Mouse (Mus musculus) brain, adult 2 months (tissue): Measurements from ENCODE around the gene Emsy.
A peak's percentile ranks its signal among the peaks of the same experiment; 100 is the strongest.

ENCODE experiments used
- DNase-seq: peaks from one replicate; pipeline ENCODE4 v3.0.0; 2011; ENCODE audit warnings: low read depth, low spot score

Emsy gene

DNA sequence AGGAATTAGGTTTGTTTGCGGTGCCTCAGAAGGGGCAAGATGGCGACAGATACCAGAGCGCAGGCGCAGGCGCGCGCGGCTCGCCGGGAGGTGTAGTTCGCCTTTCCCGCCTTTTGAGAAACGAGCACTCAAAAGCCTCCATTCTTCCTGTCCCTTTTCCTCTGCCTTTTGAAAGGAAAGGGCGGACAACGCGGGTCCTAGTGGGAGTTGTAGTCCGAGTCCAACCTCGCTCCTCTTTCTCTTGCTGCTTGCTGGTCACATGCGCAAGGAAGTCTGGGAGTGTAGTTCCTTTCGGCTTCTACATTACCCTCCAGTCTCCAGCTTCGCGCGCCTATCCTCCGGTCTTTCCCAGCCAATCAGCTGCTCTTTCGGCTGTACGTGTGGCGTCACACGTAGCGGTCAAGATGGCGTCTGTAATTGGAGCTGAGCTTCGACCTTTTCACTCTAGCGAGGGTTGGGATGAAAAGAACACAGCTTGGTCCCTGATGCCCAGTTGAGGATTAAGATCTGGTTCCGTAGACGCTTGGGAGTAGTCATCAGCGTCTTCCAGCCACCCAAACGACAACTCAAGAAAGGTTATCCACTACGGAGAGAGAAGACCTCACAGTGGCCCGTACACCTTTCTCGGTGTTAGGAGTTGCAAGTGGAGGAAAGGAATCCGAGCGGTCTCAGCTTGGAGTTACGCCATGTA, at the start of gene Emsy:
Gene Emsy, minus strand, starts transcription at position 253 of the 691 bp plus-strand sequence.
- DNase-seq, result peak; percentile 100

DNA sequence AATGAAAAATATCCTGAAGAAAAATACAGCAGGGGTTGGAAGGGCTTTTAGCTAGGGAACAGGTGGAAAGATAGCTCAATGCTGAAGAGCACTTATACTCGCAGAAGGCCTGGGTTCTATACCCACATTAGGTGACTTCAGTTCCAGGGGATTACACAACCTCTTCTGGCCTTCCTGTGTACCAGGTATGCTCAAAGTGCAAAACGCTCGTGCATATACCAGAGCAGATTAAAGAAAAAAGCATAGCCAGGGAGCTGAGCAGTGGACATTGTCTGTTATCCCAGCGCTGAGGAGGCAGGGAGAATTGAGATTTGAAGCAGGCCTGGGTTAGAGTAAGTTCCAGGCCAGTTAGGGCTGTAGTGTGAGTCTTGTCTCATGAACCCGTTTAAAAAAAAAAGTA, 47.7 kb upstream of the Emsy start:
- DNase-seq, result no peak

DNA sequence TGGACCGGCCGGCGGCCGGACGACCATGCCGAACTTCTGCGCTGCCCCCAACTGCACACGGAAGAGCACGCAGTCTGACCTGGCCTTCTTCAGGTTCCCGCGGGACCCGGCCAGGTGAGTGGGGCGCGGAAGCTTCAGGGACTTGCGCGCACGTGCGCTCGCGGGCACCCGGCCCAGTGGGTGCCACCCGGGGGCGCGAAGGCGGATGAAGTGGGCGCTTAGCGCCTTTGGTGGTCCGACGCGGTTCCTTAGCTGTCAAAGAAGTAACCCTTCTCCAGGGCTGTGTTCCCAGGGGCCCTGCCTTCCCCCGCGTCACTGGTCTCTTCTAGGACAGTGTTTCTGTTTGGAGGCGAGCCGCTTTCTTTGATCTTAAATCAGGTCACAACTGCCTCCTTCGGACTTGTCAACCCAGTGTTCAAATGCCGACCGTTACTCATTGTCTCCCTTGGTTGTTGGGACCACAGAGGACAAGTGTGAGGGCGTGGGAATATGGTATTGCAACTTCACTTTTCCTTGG, 46.8 kb upstream of the Emsy start:
- DNase-seq, result no peak

DNA sequence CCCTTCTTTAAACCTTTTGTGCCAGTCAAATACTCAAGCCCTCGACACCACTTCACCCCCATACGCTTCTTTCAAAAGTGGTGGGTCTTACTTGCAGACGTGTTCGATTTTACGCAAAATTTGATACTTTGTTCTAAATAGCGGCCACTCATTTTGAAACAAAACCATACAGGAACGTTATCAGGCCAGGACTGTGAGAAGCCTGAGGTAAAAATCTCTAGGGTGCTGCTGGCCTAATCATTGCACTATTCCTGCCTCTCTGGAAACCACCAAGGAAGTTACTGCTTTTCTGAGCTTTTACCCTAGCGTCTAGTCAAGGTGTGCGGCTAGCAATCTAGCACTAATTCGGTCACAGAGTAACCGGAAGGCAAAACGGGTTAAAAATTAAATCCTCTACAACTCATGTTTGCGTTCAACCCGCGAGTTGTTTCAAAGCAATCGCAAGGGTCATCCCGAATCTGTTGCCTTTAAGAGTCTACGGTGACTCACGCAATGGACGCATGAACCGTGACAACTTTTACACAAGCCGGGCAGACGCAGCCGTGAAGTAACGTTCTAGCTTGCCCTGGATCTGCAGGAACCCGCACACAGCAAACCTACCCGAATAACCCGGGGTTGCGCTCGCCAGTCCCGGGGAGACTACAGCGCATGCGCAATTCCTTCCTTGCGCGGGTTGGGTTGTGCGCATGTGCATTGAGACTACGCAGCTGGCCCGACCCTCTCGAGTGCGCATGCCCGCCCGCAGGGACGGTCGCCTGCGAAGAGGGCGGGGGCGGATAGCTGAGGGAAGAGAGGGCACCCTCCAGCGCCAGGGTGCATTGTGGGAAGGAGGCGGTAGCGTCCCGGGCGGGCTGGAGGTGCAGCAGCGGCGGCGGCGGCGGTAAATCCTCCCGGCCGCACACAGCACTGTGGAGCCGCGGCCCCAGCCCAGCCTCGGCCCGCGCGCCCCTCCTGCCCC, 46.0 kb upstream of the Emsy start, which contains the start of gene Thap12:
Gene Thap12, plus strand, starts transcription at position 821 of the 958 bp plus-strand sequence.
- DNase-seq, result peak; percentile 99

DNA sequence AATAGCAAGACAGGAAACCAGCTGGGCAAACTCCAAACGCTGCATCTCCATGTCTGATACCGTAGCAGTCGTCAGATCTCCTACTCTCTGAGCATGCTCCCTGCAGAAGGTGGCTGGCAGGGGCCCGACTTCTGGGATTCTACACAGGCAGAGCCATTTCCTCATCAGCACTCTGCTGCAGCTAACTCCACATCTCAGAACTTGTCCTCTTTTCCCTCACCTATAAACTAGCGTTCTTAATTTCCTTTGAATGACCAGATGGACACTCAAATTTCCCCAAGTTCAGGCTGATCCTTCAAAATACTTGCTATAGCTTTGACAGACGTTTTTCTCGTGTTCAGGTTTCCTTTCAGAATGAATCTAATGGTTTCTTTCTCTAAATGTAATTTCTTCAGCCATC, 45.2 kb upstream of the Emsy start:
- DNase-seq, result no peak

DNA sequence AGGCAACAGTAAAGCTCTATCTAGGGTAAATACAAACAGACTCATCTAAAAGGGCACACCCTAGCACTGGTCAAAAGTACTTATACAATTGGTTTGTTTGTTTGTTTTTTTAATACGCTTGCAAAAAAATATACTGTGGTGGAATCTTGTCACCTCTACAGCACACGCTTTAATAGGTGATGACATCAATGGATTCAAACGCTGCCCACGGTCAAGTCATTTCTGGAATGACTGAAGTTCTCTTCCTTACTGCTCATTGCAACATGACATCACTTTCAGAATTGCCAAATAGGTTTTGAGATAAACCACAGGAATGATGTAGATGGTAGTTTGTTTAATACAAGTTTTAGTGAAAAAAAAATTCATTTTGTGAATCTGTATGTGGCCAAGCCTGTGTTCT, 42.0 kb upstream of the Emsy start:
- DNase-seq, result no peak

DNA sequence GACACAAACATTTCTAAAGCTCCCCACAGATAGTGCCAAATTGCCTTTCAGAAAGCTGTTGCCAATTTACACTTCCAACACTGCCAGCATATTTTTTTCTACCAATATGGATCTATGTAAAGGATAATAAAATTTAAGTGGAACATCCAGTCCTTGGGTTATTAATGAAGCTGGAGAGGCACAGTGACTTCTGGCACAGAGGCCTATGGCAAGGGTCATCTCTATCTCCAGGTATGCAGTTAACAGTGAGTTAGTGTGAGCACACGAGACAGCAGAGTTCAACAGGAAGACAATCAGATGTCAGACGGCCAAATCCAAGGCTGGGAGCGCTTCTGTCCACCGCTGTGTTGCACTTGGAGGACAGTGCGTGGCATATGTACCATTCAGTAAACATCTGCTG, 41.5 kb upstream of the Emsy start:
- DNase-seq, result no peak

DNA sequence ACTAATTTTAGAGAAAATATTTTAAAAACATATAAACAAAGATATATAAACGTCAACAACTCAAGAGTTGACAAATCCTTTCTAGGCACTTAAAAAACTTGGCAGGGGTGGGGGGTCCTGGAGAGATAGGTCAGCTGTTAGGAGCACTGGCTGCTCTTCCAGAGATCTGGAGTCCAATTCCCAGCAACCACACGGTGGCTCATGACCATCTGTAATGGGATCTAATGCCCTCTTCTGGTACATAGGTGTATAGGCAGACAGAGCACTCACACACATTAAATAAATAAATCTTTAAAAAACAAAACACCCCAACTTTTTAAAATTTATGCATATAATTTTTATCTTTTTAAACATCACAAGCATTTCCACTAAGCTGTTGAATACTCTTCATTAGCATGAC, 40.9 kb upstream of the Emsy start:
- DNase-seq, result no peak

DNA sequence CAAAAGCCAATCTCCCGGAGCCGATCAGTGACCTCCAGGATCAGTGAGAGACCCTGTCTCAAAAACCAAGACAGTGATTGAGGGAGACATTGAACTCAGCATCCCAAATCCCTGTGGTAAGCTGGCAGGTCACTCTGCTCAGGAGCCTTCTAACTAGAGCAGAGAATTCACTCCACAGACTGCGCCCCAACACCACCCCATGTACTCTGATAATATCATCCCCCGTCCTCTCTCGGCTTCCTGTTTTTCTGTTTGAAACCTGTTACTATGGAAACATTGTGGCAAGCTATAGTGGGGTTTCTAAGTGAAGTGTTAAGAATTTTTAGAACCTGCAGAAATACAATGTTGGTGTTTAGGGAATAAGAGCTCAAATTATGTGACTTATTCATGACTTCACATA, 37.5 kb upstream of the Emsy start:
- peak; percentile 55 for DNase-seq

DNA sequence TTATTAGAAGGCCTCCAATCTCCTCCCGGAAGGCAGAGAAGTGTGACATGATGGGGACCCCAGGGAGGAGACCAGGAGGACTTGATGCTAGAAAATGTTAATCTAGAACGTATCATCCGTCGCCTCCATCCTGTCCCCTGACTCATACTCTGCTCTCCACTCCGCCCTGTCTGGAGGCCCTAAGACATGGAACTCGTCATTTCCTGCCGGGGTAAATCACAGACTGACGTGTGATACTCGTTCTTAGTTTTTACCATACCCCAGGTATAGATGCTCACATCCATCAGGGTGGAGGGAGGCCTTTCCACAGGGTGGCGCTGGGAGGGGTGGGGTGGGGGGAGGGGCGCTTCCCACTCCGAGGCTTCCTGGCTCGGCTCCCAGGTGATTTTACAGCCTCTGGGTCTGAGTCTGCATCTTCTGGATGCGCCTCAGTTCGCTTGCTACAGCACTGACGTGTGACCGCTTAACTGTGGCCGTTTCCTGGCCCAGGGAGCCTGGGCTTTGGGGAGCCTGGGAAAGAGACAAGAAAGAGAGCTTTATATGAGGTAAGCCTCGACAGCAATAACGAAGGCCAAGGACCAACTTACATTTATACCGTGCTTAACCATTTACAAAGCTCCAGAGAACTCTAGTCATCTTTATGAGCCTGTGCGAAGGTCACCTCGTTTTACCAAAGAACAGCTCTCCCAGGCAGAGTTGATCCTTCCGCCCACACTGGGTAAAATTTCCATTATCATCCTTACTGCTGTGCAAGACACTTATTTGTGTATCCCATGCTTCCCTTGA, 36.4 kb upstream of the Emsy start:
- DNase-seq, result peak; percentile 51

DNA sequence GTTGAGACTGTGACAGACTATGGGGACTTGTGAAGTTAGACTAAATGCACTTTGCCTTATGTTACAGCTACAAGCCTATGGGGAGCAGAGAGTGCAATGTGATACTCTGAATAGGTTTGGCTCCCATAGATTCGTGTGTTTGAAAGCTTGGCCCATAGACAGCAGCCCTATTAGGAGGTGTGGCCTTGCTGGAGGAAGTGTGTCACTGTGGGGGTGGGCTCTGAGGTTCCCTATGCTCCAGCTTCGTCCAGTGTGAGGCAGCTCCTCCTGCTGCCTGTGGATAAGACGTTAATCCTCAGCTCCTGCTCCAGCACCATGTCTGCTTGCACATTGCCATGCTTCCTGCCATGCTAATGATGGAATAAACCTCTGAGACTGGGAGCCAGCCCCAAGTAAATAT, 34.2 kb upstream of the Emsy start:
- no peak for DNase-seq

DNA sequence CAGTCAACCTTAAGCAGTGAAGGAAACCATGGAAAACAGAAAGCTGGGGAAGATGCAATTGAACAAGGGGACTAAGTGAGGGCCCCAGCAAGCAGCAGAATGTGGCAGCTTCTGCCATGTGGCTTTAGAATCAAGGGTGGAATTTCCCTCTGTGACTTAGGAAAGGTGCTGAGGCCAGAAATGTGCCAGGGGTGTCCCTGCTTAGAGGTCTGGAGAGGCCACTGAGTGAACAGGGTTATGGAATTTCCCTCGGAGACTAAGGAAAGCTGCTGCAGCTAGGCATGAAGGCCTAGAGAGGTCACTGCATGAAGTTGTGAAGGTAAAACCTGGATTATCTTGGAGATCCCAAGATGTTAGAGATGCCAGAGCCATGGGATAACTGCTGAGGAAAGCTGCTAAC, 33.5 kb upstream of the Emsy start:
- DNase-seq, result no peak

DNA sequence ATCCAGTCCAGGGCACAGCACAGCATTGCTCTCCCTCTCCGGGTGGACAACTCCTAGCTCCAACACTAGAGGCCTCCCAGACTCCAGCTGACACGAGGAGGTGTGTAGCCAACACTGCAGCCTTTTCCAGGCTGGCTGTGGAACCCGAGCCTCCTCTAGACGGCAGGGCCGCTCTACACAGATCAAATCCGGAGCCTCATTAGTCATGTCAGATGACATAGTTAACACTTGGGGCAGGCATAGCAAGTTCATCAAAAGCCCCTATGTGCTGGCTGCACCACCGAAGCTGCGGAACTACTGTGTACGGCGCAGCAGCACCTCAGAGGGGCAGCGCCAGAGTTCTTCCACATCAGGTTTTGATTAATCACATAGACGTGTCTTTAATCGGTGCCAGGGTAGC, 29.3 kb upstream of the Emsy start:
- DNase-seq, result no peak

DNA sequence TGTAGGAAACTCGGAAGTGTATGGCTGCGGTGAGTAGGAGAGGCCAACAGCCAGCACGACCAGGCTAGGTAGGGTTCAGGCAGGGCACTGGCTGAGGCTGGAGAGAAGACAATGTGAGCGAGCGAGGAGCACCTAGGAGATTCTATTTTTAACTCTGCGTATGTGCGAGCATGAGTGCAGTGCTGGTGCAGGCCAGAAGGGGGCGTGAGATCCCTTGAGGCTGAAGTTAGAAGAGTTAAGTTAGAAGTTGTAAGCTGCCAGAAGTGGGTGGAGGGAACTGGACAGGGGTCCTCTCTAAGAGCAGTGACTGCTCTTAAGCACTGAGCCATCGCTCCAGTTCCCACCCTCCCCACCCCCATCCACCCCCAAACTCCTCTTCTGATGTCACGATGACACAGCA, 26.2 kb upstream of the Emsy start:
- no peak for DNase-seq

DNA sequence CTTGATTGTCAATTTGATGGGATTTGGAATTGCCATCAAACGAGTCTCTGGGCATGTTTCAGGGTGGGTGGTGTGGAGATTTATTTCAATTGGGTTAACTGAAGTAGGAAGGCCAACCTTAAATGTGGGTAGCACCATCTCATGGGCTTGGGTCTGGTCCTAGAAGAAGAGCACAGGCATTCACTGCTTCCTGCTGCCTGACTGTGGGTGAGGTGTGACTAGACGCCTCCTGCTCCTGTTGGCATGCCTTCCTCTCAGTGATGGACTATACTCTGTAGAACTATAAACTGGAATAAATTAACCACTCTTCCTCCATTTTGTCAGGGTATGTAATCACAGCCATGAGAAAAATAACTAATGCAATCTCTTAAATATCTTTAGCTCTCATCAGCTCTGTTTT, 24.1 kb upstream of the Emsy start:
- DNase-seq, result peak; percentile 45

DNA sequence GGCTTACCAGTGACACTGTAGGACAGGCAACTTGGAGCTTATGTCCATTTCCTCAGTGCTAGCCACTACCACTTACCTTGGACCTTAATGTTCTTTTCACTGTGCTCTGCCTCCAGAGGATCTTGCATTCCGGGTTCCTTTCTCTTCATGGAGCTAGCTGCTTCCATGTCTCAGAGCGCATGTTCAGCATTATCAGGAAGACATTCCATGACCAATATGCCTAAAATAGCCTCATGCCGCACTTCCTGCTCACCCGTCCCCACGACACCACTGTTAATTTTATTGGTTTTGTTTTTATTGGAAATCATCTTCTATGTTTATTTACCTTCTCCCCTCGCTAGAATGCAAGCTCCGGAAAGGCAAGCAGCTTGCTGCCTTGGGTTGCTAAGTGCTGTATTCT, 21.9 kb upstream of the Emsy start:
- DNase-seq, result no peak

DNA sequence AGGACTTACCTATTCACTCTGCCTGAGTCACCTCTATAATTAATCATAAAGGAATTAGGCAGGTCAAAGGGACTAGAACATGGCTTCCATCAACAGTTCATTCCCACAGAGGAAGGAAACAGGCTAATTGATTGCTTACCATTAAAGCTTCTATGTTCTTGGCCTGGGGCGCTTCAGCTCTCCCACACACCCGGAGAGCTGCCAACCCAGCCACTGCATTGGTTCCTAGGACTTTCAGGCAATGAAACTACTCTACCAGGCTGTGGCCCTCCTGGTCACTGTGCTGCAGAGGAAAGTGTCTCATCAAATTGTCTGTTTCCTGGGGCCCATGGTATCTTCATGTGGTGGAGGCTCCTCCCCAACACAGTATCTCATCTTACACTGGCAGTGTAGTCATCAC, 20.9 kb upstream of the Emsy start:
- no peak for DNase-seq

DNA sequence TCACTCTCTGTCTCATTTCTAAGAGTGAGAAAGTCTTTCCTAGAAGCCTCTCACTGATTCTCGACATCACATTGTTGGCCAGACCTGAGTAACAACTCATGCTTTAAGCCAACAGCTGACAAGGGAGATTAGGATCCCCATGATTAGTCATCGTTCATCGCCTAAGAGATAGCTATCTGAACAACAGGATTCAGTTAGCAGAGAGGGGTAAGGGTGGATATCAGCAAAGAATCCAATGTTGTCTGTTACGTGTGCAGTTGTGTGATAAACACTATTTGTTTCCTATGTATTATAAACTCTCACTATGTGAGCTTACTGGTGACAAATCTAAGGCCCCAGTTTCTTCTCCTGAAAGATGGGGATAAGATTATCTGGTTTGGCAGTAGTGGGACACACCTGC, 17.8 kb upstream of the Emsy start:
- no peak for DNase-seq

DNA sequence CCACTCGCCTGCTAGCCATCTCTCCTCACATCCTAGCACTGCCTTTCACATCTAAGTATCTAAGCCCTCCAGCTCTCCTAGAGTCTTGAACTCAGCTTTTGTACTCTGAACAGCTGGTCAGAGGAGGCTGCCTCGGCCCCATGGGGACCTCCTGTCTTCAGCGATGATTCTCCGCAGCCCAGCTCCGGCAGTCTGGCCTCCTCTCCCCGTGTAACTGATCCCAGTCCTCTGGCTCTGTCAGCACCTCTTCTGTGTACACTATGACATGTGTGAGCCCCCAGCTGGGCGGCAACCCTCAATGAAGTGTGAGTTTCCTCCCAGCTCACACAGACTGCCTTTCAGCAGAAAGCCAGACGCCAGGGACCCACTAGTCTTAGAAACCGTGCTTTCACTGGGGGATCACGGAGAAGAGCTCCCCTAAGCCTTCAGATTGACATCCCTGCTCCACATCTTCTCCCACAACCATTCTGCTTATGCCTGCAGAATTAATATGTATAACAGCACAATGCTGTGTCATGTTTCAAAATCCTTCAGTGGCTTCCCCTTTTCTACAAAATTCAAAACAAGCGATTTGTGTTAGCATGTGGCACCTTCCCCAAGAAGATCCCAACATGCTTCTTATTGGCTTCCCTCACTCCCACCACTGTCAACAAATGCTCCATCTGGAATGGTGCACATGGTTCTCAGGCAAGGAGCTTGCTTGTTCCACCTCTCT, 15.8 kb upstream of the Emsy start:
- DNase-seq, result peak; percentile 43

DNA sequence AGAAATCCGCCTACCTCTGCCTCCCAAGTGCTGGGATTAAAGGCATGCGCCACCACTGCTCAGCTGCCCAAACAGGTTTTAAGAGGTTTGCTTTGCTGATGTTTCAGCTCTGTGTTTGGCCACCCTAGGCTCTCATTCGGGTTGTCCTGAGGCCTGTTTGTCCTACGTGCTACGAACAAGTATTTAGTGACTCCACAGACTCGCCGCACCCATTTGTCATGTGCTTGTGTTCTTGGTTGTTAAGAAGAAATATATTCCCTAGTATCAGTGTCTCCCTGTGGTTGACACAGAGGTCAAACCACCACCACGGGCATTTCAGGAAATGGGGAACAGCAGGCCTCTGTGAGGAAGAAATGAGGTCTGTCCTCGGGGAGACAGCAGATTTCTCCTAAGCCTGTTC, 14.8 kb upstream of the Emsy start:
- DNase-seq, result no peak

DNA sequence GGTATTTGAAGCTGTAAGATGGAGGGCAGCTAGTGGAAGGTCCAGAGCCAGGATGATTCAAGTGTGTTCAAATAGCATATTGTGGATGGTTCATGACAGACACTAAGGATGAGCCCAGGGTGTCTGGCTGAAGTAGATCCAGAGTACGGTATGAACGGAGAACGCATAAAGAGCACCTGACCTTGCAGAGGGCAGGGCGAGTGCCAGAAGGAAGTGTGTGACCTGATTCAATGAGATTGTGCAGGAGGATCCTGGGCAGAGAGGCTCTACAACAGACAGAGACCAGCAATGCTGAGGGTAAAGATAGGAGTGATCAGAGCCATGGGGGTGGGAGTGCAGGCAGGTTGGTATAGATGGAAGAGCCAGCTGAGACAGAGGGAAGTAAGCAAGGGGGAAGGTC, 14.2 kb upstream of the Emsy start:
- no peak for DNase-seq
